ENCODE assay signal across 8 mouse cellular contexts in genomic region chr10:118820901-118821300, GRCm38 (mm10). TPM values are rescaled to one million over a fixed set of nuclear protein-coding genes. Genes with fewer than 3 reads are reported as not detected.
DNase-seq lines count a peak whose midpoint lies in the region; ATAC-seq and TF ChIP-seq lines count a peak whose summit lies in the region.

No protein-coding gene starts in this region.

- ATAC-seq in hindbrain, embryonic 11.5 days (ENCODE audit: low FRiP score) = peak; percentile 76
- ATAC-seq in midbrain, embryonic 15.5 days (replicated peaks) = peak; percentile 74
- ATAC-seq in stomach, postnatal 0 days (ENCODE audit: low FRiP score, low TSS enrichment) = 0 out of 2 replicates have a peak, but pooled peaks have one; percentile 71

- no peak for TF ChIP-seq EP300 in stomach, postnatal 0 days (optimal IDR thresholded peaks at IDR 0.05)

- no peak overlapping the region for H3K4me3 ChIP-seq in hindbrain, embryonic 11.5 days (ENCODE audit: low read depth, low read length)
- no peak overlapping the region for H3K4me3 ChIP-seq in left cerebral cortex, adult 2 months
- no peak overlapping the region for H3K4me3 ChIP-seq in midbrain, embryonic 15.5 days
- H3K4me3 ChIP-seq in stomach, postnatal 0 days (ENCODE audit: low read depth, low read length) = no peak overlapping the region
- no peak overlapping the region for H3K4me3 ChIP-seq in heart, embryonic 10.5 days

- peak; percentile 34 for DNase-seq in ovary, adult 18-20 months (ENCODE audit: low spot score)
- DNase-seq in ovary, postnatal 10 days (ENCODE audit: low spot score) = no peak
- peak; percentile 60 for DNase-seq in hindbrain, embryonic 11.5 days (ENCODE audit: low spot score)
- peak; percentile 18 to 40 for DNase-seq in left cerebral cortex, adult 2 months (ENCODE audit: extremely low spot score in 1 of 2, low spot score in 2 of 2)
- DNase-seq in stomach, postnatal 0 days (ENCODE audit: low spot score) = no peak
- no peak for DNase-seq in heart, embryonic 10.5 days (ENCODE audit: low spot score)
- no peak for DNase-seq in thymus, postnatal 0 days (ENCODE audit: low spot score)

- TF ChIP-seq CTCF in left cerebral cortex, adult 2 months (IDR thresholded peaks at IDR 0.05) = no peak
- no peak for TF ChIP-seq CTCF in stomach, postnatal 0 days (IDR thresholded peaks at IDR 0.05; ENCODE audit: low read depth)

- H3K27ac ChIP-seq in hindbrain, embryonic 11.5 days (ENCODE audit: low read depth, low read length) = no peak overlapping the region
- no peak overlapping the region for H3K27ac ChIP-seq in left cerebral cortex, adult 2 months
- no peak overlapping the region for H3K27ac ChIP-seq in midbrain, embryonic 15.5 days
- 0 out of 2 replicates have a peak overlapping the region, but pooled peaks have one; percentile 1 for H3K27ac ChIP-seq in stomach, postnatal 0 days (replicated peaks)
- no peak overlapping the region for H3K27ac ChIP-seq in heart, embryonic 10.5 days

- no peak overlapping the region for H3K9ac ChIP-seq in hindbrain, embryonic 11.5 days (ENCODE audit: low read depth, low read length)
- no peak overlapping the region for H3K9ac ChIP-seq in midbrain, embryonic 15.5 days
- H3K9ac ChIP-seq in stomach, postnatal 0 days (ENCODE audit: low read length) = no peak overlapping the region

- H3K4me2 ChIP-seq in hindbrain, embryonic 11.5 days (replicated peaks; ENCODE audit: low read depth, low read length) = no peak overlapping the region
- H3K4me2 ChIP-seq in midbrain, embryonic 15.5 days = no peak overlapping the region
- H3K4me2 ChIP-seq in stomach, postnatal 0 days (replicated peaks; ENCODE audit: low read depth) = 0 out of 2 replicates have a peak overlapping the region, but pooled peaks have one; percentile 9

- no peaks in the 10 kb centered on the region for H3K27me3 ChIP-seq in hindbrain, embryonic 11.5 days (ENCODE audit: control insufficient read depth, insufficient read depth, low read length)
- H3K27me3 ChIP-seq in midbrain, embryonic 15.5 days (replicated peaks) = no peaks in the 10 kb centered on the region
- no peaks in the 10 kb centered on the region for H3K27me3 ChIP-seq in stomach, postnatal 0 days (ENCODE audit: control insufficient read depth, insufficient read depth, low read length)
- no peaks in the 10 kb centered on the region for H3K27me3 ChIP-seq in heart, embryonic 10.5 days (ENCODE audit: insufficient read depth, poor library complexity, severe bottlenecking)

- H3K9me3 ChIP-seq in hindbrain, embryonic 11.5 days (ENCODE audit: control insufficient read depth, low read length) = no peaks in the 10 kb centered on the region
- H3K9me3 ChIP-seq in midbrain, embryonic 15.5 days = no peaks in the 10 kb centered on the region
- H3K9me3 ChIP-seq in stomach, postnatal 0 days (ENCODE audit: control insufficient read depth, low read length) = no peaks in the 10 kb centered on the region
- no peaks in the 10 kb centered on the region for H3K9me3 ChIP-seq in heart, embryonic 10.5 days

- WGBS in hindbrain, embryonic 11.5 days = 35% methylated on average over 7 of the region's 7 CpGs
- 34% methylated on average over 7 of the region's 7 CpGs for WGBS in midbrain, embryonic 15.5 days
- WGBS in stomach, postnatal 0 days = 21% methylated on average over 7 of the region's 7 CpGs
- WGBS in heart, embryonic 10.5 days = 49% methylated on average over 7 of the region's 7 CpGs

- no peaks in the 10 kb centered on the region for H3K36me3 ChIP-seq in hindbrain, embryonic 11.5 days (ENCODE audit: control insufficient read depth, insufficient read depth, low read length)
- no peaks in the 10 kb centered on the region for H3K36me3 ChIP-seq in midbrain, embryonic 15.5 days (replicated peaks)
- no peaks in the 10 kb centered on the region for H3K36me3 ChIP-seq in stomach, postnatal 0 days (ENCODE audit: control insufficient read depth, insufficient read depth, low read length)
- no peaks in the 10 kb centered on the region for H3K36me3 ChIP-seq in heart, embryonic 10.5 days

- intact Hi-C loops in left cerebral cortex, adult 2 months (cut with DNase I) = no loop called here

- no peaks in the 10 kb centered on the region; the same call in 1 of the 2 replicates for H3K4me1 ChIP-seq in hindbrain, embryonic 11.5 days (replicated peaks; ENCODE audit: control insufficient read depth, insufficient read depth, low read length)
- H3K4me1 ChIP-seq in midbrain, embryonic 15.5 days = peaks cover 3% of the 10 kb centered on the region; the same call in 1 of the 2 replicates
- no peaks in the 10 kb centered on the region for H3K4me1 ChIP-seq in stomach, postnatal 0 days (replicated peaks; ENCODE audit: control insufficient read depth, insufficient read depth)
- H3K4me1 ChIP-seq in heart, embryonic 10.5 days = 0 out of 2 replicates have a peak, but pooled peaks cover 5% of the 10 kb centered on the region

RNA-seq across cellular contexts. Expression of gene Dyrk2, which starts 49.1 kb away (rescaled TPM):
- 12.1 and 14.3 TPM in 2 replicates for polyA plus RNA-seq in hindbrain, embryonic 11.5 days (2014; fragmentation: Nextera tagmentation; extraction: Ambion mirVana)
- total RNA-seq in left cerebral cortex, adult 2 months (2021) = 10 to 100 TPM; 49.9 to 53.9 TPM
- 12.0 and 12.2 TPM in 2 replicates for polyA plus RNA-seq in midbrain, embryonic 15.5 days (2015; fragmentation: Nextera tagmentation; extraction: Ambion mirVana)
- 6.4 and 7.3 TPM in 2 replicates for polyA plus RNA-seq in stomach, postnatal 0 days (2015; fragmentation: Nextera tagmentation; extraction: Ambion mirVana)
- 9.3 and 11.4 TPM in 2 replicates for polyA plus RNA-seq in heart, embryonic 10.5 days (2016; fragmentation: Nextera tagmentation; extraction: Ambion mirVana)
- polyA plus RNA-seq in thymus, postnatal 0 days (2015; fragmentation: Nextera tagmentation; extraction: Ambion mirVana) = 7.7 and 9.3 TPM in 2 replicates

Comparison
In these comparisons a context has a peak if more than half of its experiments do, and no peak if none do; other contexts are left out.
1. DNase-seq: peak in ovary, adult 18-20 months (single experiment), hindbrain, embryonic 11.5 days (single experiment) and left cerebral cortex, adult 2 months (2 of 2); none in ovary, postnatal 10 days (single experiment), stomach, postnatal 0 days (single experiment), heart, embryonic 10.5 days (single experiment) and thymus, postnatal 0 days (single experiment).
2. Peak in every context shown above with its lines, with median percentiles within 50 percentile points of each other: ATAC-seq.